Mouse (Mus musculus): ENCODE measurements around the gene Slit1.

Slit1 gene

DNA sequence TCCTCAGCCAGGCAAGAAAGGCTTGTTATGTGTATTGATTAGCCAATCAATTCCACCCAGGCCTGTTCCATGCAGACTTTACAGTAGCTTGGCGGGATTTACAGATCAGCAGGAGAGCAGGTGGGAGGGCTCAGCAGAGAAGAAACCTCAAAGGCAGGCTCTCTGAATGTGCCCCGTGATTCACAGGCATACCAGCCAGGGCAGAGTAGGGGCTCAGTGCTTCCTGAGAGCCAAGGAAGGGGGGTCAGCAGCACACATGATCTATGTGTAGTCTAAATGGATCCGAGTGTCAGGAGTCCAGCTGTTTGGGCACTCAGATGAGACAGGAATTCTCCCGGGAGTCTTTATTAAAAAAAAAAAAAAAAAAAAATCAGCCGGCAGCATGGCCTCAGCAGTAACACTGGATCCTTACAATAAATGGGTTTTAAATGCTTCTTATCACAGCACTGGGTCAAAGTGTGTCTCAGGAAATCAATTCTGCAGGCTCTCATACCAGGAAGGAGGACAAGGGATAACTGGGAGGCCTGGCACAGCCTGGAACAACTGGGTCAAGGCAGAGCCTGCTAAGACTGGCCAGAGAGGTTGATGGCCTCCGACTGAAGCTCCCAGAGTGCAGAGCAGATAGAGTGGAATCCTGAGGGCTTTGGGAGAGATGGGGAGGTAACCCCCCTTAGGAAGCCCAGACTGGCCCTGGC is 88.2 kb downstream of the Slit1 start:
- no peak for DNase-seq (ENCODE audit: low read depth)

DNA sequence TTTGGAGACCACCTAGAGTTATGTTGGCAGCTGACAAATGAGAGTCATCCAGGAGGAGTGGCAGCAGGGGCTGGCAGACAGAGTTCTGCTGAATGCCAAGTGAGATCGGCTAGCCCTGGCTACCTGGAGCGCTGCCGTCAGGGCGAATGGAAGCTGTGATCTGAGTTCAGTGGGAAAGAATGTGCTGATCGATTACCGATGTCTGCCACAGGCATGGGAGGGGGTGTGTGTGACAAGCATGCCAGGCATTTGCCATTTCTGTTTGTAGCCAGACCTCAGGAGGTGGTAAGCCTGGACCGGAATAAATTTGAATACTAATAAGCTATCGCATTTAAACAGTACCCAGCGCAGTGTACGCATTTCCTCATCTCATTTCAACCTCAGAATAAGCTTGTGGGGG is 91.5 kb downstream of the Slit1 start:
- DNase-seq (ENCODE audit: low read depth), result no peak

GRCm38 (mm10) chr19:41649394-41649793 is 94.1 kb downstream of the Slit1 start:
- DNase-seq (ENCODE audit: low read depth), result no peak

DNA sequence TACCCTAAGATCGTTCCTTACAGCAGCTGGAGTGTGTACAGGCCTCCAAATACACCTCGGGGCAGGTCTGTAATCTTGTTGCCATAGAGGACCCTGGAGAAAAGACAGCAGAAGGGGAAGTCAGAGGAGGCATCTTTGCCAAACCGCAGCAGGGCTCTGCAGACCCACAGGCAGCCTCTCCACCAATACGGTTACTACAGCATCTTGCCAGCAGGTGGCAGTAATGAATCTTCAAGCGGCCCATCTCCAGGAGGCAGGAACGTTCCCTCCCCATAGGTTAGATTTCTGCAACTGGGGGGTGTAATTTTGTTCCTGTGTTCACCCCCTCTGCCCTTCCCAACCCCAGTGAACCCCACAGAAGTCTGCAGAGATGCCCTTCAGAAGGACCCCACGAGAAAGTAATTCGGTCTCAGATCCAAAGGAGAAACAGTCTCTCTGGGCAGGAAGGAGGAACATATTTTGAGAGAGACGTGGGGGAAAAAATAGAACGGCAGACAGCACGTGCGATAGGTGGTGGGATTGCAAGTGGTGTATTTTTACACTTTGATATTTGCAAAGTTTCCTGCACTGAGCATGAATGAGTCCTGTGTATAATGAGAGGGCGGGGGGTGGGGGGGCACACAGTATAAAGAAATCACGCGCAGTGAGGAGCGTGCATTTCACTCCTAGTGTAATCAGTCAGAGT is 96.4 kb downstream of the Slit1 start:
- peak; percentile 90 for DNase-seq (ENCODE audit: low read depth)

GRCm38 (mm10) chr19:41643010-41643409 is 100.5 kb downstream of the Slit1 start:
- no peak for DNase-seq (ENCODE audit: low read depth)

DNA sequence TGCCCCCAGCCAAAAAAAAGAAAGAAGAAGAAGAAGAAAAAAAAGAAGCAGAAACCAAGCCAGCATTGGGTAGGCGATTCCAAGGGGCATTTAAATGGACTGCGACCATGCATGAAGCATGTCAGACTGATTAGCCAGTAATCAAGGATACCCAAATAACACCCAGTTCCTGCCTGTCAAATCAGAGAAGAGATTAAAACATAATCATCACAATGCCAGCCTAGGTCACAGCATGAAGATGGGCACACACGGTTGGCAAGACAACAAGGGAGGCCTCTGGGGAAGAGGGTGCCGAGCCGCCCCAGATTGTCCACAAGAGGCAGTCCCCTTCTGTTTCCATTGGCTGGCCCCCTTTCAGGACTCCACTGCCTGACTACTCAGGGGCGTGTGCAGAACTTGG is 108.5 kb downstream of the Slit1 start:
- DNase-seq (ENCODE audit: low read depth), result no peak

DNA sequence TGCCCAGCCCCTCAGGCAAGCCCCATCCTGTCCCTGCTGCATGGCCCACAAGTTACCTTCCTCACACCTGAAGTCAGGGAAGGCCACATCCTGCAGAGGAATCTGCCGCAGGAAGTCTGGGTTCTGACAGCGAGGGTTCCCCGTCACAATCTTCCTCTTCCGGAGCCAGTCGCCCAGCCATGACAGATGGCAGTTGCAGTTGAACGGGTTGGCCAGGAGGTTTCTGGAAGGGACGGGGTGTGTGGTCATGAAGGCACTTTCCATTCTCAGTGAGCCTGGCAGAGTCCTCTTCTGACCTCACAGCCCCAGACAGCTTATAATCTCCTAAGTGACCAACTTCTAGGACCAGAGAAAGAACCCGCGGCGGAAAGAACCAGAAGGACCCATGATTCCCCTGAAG is 109.4 kb downstream of the Slit1 start:
- DNase-seq (ENCODE audit: low read depth), result no peak

GRCm38 (mm10) chr19:41629532-41629931 is 113.9 kb downstream of the Slit1 start:
- DNase-seq (ENCODE audit: low read depth), result peak; percentile 83

- DNase-seq (ENCODE audit: low read depth), result no peak
Measured at GRCm38 (mm10) chr19:41628970-41629369, 114.5 kb downstream of the Slit1 start.

GRCm38 (mm10) chr19:41620366-41621092 is 122.9 kb downstream of the Slit1 start:
- no peak for DNase-seq (ENCODE audit: low read depth)

DNA sequence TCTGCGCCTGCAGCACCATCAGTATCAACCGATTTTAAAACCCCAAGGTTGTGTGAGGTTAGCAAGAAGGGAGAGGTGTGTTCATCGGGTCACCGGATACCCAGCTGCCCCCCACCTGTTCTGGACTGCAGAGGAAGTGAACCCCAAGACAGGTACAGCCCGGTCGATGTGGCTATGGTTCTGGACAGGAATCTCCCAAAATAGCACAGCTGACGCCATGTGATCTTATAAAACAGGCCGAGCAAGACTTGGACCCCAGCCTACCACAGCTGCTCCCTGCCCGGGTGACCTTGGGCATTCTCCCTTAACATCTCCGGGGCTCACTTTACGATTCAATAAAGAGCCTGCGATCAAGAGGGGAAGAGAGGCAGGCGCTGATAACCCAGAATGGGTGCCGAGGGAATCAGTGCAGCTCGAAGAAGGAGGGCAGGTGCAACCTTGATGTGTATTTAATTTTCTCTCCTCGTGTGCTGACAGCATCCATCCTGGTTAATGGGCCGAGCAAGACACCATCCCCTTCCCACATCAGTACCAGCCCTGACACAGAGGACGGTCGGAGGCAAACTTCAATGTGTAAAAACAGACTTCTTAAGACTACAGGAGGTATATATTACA is 124.6 kb downstream of the Slit1 start:
- DNase-seq (ENCODE audit: low read depth), result no peak

- peak; percentile 40 for DNase-seq (ENCODE audit: low read depth)
Measured at GRCm38 (mm10) chr19:41618153-41618657, 125.3 kb downstream of the Slit1 start.

- no peak for DNase-seq (ENCODE audit: low read depth)
Measured at GRCm38 (mm10) chr19:41617102-41617501, 126.4 kb downstream of the Slit1 start.

- DNase-seq (ENCODE audit: low read depth), result no peak
Measured at GRCm38 (mm10) chr19:41616274-41616673, 127.2 kb downstream of the Slit1 start.

GRCm38 (mm10) chr19:41615606-41616224 is 127.8 kb downstream of the Slit1 start:
- DNase-seq (ENCODE audit: low read depth), result no peak

DNA sequence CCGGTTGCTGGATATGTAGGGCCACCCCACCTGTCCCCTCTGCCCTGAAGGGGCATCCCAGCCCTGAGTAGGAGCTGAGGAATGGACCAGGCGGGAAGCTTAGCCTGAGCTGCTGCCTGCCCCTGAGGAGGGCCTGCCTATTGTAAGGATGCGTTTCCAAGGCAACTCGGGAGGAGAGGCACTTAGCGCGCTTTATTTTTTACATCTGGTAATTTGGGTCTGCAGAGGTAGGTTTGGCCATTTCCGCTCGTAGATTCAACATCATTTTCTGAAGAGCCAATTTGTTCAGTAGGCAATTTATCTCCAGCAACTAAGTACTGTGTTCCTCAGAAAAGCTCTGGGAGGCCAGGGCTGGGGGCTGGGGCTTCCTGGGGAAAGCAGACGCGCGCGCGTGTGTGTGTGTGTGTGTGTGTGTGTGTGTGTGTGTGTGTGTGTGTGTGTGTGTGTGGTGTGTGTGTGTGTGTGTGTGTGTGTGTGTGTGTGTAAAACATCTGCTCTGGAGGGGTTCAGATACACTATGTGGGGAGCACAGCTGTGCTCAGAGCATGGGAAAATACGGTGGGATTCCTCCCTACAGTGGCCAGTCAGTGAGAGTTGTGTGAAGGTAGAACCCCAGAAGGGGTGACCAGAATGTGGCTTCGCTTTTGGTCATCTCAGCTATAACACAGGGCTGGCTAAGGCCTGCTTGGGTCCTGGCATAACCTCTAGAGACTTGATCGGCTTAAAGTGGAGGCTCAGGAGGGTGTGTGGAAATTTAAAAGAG is 130.0 kb downstream of the Slit1 start:
- DNase-seq (ENCODE audit: low read depth), result no peak

- DNase-seq (ENCODE audit: low read depth), result no peak
Measured at GRCm38 (mm10) chr19:41611683-41612082, 131.8 kb downstream of the Slit1 start.

- no peak for DNase-seq (ENCODE audit: low read depth)
Measured at GRCm38 (mm10) chr19:41606208-41606987, 137.1 kb downstream of the Slit1 start.

GRCm38 (mm10) chr19:41600647-41601046 is 142.8 kb downstream of the Slit1 start:
- no peak for DNase-seq (ENCODE audit: low read depth)

- peak; percentile 75 for DNase-seq (ENCODE audit: low read depth)
Measured at GRCm38 (mm10) chr19:41597170-41597894, 146.1 kb downstream of the Slit1 start.
